Mouse (Mus musculus) MEL (cell line): Measurements from ENCODE around the gene Ciart. TPM values are rescaled to one million over a fixed set of nuclear protein-coding genes. Genes with fewer than 3 reads are reported as not detected.
A peak's percentile ranks its signal among the peaks of the same experiment; 100 is the strongest.
"Not testable (repeated sequence)": the region's sequence is repeated elsewhere in the genome, so short reads cannot be mapped to it uniquely, and the experiment has no call there.

Source experiments
- DNase-seq: peaks from one replicate; pipeline ENCODE4 v3.0.0; 2011; ENCODE audit warnings: low read depth, low spot score
- H3K27ac ChIP-seq: 2 replicates; pipeline ENCODE4 v1.5.1; 2012; ENCODE audit warnings: low read depth, mild to moderate bottlenecking, control low read depth, low read length, moderate library complexity; ENCODE audit not compliant: control insufficient read depth
- H3K27me3 ChIP-seq, 2 experiments: fragments of 150-350 bp in 1 of 2; sonication (generic) in 1 of 2; 2 replicates each; pipeline ENCODE4 v1.6.1; 2012; ENCODE audit warnings: low read length in 2 of 2, mild to moderate bottlenecking in 2 of 2, improper control_type of control experiment in 1 of 2, moderate library complexity in 1 of 2; ENCODE audit not compliant: insufficient read depth in 2 of 2, control insufficient read depth in 1 of 2
- H3K36me3 ChIP-seq, 2 experiments: 2 replicates each; pipeline ENCODE4 v1.6.1; 2012 to 2014; ENCODE audit warnings: low read length in 2 of 2, improper control_type of control experiment in 1 of 2, inconsistent platforms in 1 of 2, mild to moderate bottlenecking in 1 of 2; ENCODE audit not compliant: insufficient read depth in 2 of 2, control insufficient read depth in 1 of 2
- H3K4me1 ChIP-seq, 2 experiments: fragments of 150-350 bp in 1 of 2; sonication (generic) in 1 of 2; 2 replicates each; pipeline ENCODE4 v1.6.1; 2012; ENCODE audit warnings: low read length in 2 of 2, improper control_type of control experiment in 1 of 2, mild to moderate bottlenecking in 1 of 2; ENCODE audit not compliant: insufficient read depth in 2 of 2, control insufficient read depth in 1 of 2
- H3K4me3 ChIP-seq, 2 experiments: fragments of 150-350 bp in 1 of 2; sonication (generic) in 1 of 2; 2 replicates each; pipeline ENCODE4 v1.5.1; 2012; ENCODE audit warnings: low read depth in 2 of 2, low read length in 2 of 2, mild to moderate bottlenecking in 2 of 2, moderate library complexity in 2 of 2, control low read depth in 1 of 2, improper control_type of control experiment in 1 of 2; ENCODE audit not compliant: control insufficient read depth in 1 of 2, insufficient read depth in 1 of 2
- H3K79me2 ChIP-seq: 2 replicates; pipeline ENCODE4 v1.6.1; 2012; ENCODE audit warnings: mild to moderate bottlenecking, low read length, moderate library complexity; ENCODE audit not compliant: control insufficient read depth, poor library complexity, insufficient read depth
- H3K9ac ChIP-seq: 2 replicates; pipeline ENCODE4 v1.6.1; 2012; ENCODE audit warnings: low read depth, mild to moderate bottlenecking, control low read depth, low read length, moderate library complexity; ENCODE audit not compliant: control insufficient read depth, poor library complexity, severe bottlenecking
- H3K9me3 ChIP-seq: fragments of 150-350 bp; sonication (generic); replicated peaks from 2 replicates; pipeline ENCODE4 v1.6.1; 2012; ENCODE audit warnings: mild to moderate bottlenecking, low read length, improper control_type of control experiment, moderate library complexity; ENCODE audit not compliant: insufficient read depth
- BHLHE40 ChIP-seq: IDR thresholded peaks from 2 replicates; pipeline ENCODE4 v1.6.1; 2012; ENCODE audit warnings: low read depth, mild to moderate bottlenecking, inconsistent platforms, low read length, improper control_type of control experiment, borderline replicate concordance
- CHD1 ChIP-seq: IDR thresholded peaks from 2 replicates; pipeline ENCODE4 v1.6.1; 2012; ENCODE audit warnings: low read depth, mild to moderate bottlenecking, inconsistent platforms, low read length, improper control_type of control experiment
- ELF1 ChIP-seq: IDR thresholded peaks from 2 replicates; pipeline ENCODE4 v1.6.1; 2014; ENCODE audit warnings: low read depth, mild to moderate bottlenecking, inconsistent platforms, low read length, improper control_type of control experiment, moderate library complexity
- EP300 ChIP-seq, 2 experiments: IDR thresholded peaks; 2 replicates each; pipeline ENCODE4 v1.6.1; 2011; ENCODE audit warnings: improper control_type of control experiment in 2 of 2, low read length in 2 of 2, low read depth in 1 of 2, mild to moderate bottlenecking in 1 of 2
- ETS1 ChIP-seq: IDR thresholded peaks from 2 replicates; pipeline ENCODE4 v1.6.1; 2012; ENCODE audit warnings: low read depth, mild to moderate bottlenecking, inconsistent platforms, low read length, improper control_type of control experiment, moderate library complexity
- GATA1 ChIP-seq: IDR thresholded peaks from 2 replicates; pipeline ENCODE4 v1.6.1; 2011; ENCODE audit warnings: low read depth, low read length, improper control_type of control experiment
- HCFC1 ChIP-seq: IDR thresholded peaks from 2 replicates; pipeline ENCODE4 v1.6.1; 2012; ENCODE audit warnings: low read depth, mild to moderate bottlenecking, inconsistent platforms, low read length, improper control_type of control experiment, moderate library complexity
- JUND ChIP-seq: IDR thresholded peaks from 2 replicates; pipeline ENCODE4 v1.6.1; 2011; ENCODE audit warnings: low read depth, mild to moderate bottlenecking, improper control_type of control experiment, low read length
- MAFK ChIP-seq: IDR thresholded peaks from 2 replicates; pipeline ENCODE4 v1.6.1; 2011; ENCODE audit warnings: low read depth, mild to moderate bottlenecking, low read length, improper control_type of control experiment, borderline replicate concordance
- MAZ ChIP-seq: IDR thresholded peaks from 2 replicates; pipeline ENCODE4 v1.6.1; 2012; ENCODE audit warnings: low read depth, mild to moderate bottlenecking, inconsistent platforms, low read length, improper control_type of control experiment
- MEF2A ChIP-seq: IDR thresholded peaks from 2 replicates; pipeline ENCODE4 v1.6.1; 2014; ENCODE audit warnings: low read depth, mild to moderate bottlenecking, inconsistent platforms, low read length, improper control_type of control experiment; ENCODE audit not compliant: poor library complexity, insufficient replicate concordance, severe bottlenecking; ENCODE audit errors: extremely low read depth
- MXI1 ChIP-seq: IDR thresholded peaks from 2 replicates; pipeline ENCODE4 v1.6.1; 2011; ENCODE audit warnings: mild to moderate bottlenecking, low read depth, low read length, improper control_type of control experiment
- MYB ChIP-seq: IDR thresholded peaks from 2 replicates; pipeline ENCODE4 v1.6.1; 2011; ENCODE audit warnings: mild to moderate bottlenecking, low read depth, low read length, improper control_type of control experiment
- MYC ChIP-seq: IDR thresholded peaks from 2 replicates; pipeline ENCODE4 v1.6.1; 2011; ENCODE audit warnings: low read depth, mild to moderate bottlenecking, low read length, improper control_type of control experiment, moderate library complexity
- POLR2AphosphoS5 ChIP-seq: IDR thresholded peaks from 2 replicates; pipeline ENCODE4 v1.6.1; 2012; ENCODE audit warnings: low read depth, borderline replicate concordance, mild to moderate bottlenecking, inconsistent platforms, low read length, moderate library complexity, mixed read lengths
- RAD21 ChIP-seq: IDR thresholded peaks from 2 replicates; pipeline ENCODE4 v1.6.1; 2011; ENCODE audit warnings: mild to moderate bottlenecking, low read depth, low read length, improper control_type of control experiment
- SIN3A ChIP-seq: IDR thresholded peaks from 2 replicates; pipeline ENCODE4 v1.6.1; 2012; ENCODE audit warnings: low read length, improper control_type of control experiment, inconsistent platforms
- SMC3 ChIP-seq: IDR thresholded peaks from 2 replicates; pipeline ENCODE4 v1.6.1; 2011; ENCODE audit warnings: low read depth, low read length, improper control_type of control experiment
- TAL1 ChIP-seq: IDR thresholded peaks from 2 replicates; pipeline ENCODE4 v1.6.1; 2012; ENCODE audit warnings: mild to moderate bottlenecking, inconsistent platforms, low read length, moderate library complexity, mixed read lengths
- TBP ChIP-seq: IDR thresholded peaks from 2 replicates; pipeline ENCODE4 v1.8.0; 2011; ENCODE audit warnings: low read depth, low read length, improper control_type of control experiment
- TCF12 ChIP-seq: IDR thresholded peaks from 2 replicates; pipeline ENCODE4 v1.6.1; 2014; ENCODE audit warnings: low read depth, mild to moderate bottlenecking, inconsistent platforms, low read length, improper control_type of control experiment, moderate library complexity
- UBTF ChIP-seq: IDR thresholded peaks from 2 replicates; pipeline ENCODE4 v1.6.1; 2012; ENCODE audit warnings: low read depth, mild to moderate bottlenecking, inconsistent platforms, low read length, improper control_type of control experiment, moderate library complexity, borderline replicate concordance; ENCODE audit not compliant: insufficient read depth
- USF1 ChIP-seq: IDR thresholded peaks from 2 replicates; pipeline ENCODE4 v1.6.1; 2014; ENCODE audit warnings: low read depth, mild to moderate bottlenecking, inconsistent platforms, low read length, improper control_type of control experiment, moderate library complexity
- ZC3H11A ChIP-seq: IDR thresholded peaks from 2 replicates; pipeline ENCODE4 v1.6.1; 2012; ENCODE audit warnings: low read depth, mild to moderate bottlenecking, inconsistent platforms, low read length, improper control_type of control experiment
- ZNF384 ChIP-seq: IDR thresholded peaks from 2 replicates; pipeline ENCODE4 v1.6.1; 2012; ENCODE audit warnings: low read depth, mild to moderate bottlenecking, inconsistent platforms, low read length, improper control_type of control experiment
- polyA plus RNA-seq, 2 experiments: library from polyadenylated mRNA; stranded (reverse) in 1 of 2; unstranded in 1 of 2; fragments of >175 nt in 1 of 2; fragments of >200 nt in 1 of 2; gene quantifications; 2 replicates each; pipeline versions ENCODE4 v1.2.1 to v1.2.4; 2012; ENCODE audit warnings: low replicate concordance in 2 of 2, low read depth in 1 of 2; ENCODE audit not compliant: insufficient read length in 2 of 2, insufficient read depth in 1 of 2, missing spikeins in 1 of 2
- total RNA-seq: library from RNA; depleted of rRNA; stranded (reverse); fragments of 300-350 nt; gene quantifications from 2 replicates; pipeline ENCODE4 v1.2.3, GENCODE M21; 2012

Ciart gene
- total and polyA plus RNA-seq, 3 experiments, result 4.9 to 23.8 TPM; not detected in 1

GRCm38 (mm10) chr3:95920532-95920931, 38.5 kb upstream of the Ciart start:
- H3K27me3 ChIP-seq, H3K9me3 ChIP-seq, H3K79me2 ChIP-seq, H3K27ac ChIP-seq, H3K9ac ChIP-seq, H3K4me3 ChIP-seq: not testable (repeated sequence)
- H3K36me3 ChIP-seq, result peaks cover 0 to 19% of the 10 kb centered on the region in 2 experiments; a peak in 2 of 4 replicates
- 0 out of 2 replicates have a peak, but pooled peaks have one; percentile 19 for TF ChIP-seq GATA1
- TF ChIP-seq, all 39 proteins: peak for 1; not testable (repeated sequence) for 38
- peaks cover 10 to 15% of the 10 kb centered on the region in 2 experiments for H3K4me1 ChIP-seq
- DNase-seq, result not testable (repeated sequence)

GRCm38 (mm10) chr3:95916760-95917159, 34.7 kb upstream of the Ciart start:
- 0 out of 4 replicates have a peak, but pooled peaks cover 0 to 2% of the 10 kb centered on the region in 2 experiments for H3K36me3 ChIP-seq
- H3K79me2 ChIP-seq, result no peaks in the 10 kb centered on the region
- H3K4me3 ChIP-seq, result no peak overlapping the region
- DNase-seq, result no peak
- no peaks in the 10 kb centered on the region for H3K9me3 ChIP-seq
- TF ChIP-seq JUND, result no peak
- no peak for TF ChIP-seq ZC3H11A
- TF ChIP-seq CHD1, result no peak
- no peak for TF ChIP-seq UBTF
- no peak for TF ChIP-seq MYB
- no peak for TF ChIP-seq SIN3A
- TF ChIP-seq MYC, result no peak
- no peak for TF ChIP-seq USF1
- no peak for TF ChIP-seq MEF2A
- TF ChIP-seq TBP, result no peak
- H3K9ac ChIP-seq, result no peak overlapping the region
- H3K27me3 ChIP-seq, result no peaks in the 10 kb centered on the region; a peak in 1 of 4 replicates
- H3K4me1 ChIP-seq, result peaks cover 6 to 7% of the 10 kb centered on the region in 2 experiments; a peak in 3 of 4 replicates
- no peak overlapping the region for H3K27ac ChIP-seq

GRCm38 (mm10) chr3:95914706-95915105, 32.7 kb upstream of the Ciart start:
- Histone ChIP-seq H3K36me3 (0 out of 4 replicates have a peak, but pooled peaks cover 0 to 2% of the 10 kb centered on the region in 2 experiments), H3K9ac (no peak overlapping the region), H3K4me1 (peaks cover 6 to 7% of the 10 kb centered on the region in 2 experiments; a peak in 3 of 4 replicates), H3K79me2 (no peaks in the 10 kb centered on the region), H3K27me3 (peaks cover 0 to under 1% of the 10 kb centered on the region in 2 experiments; a peak in 1 of 4 replicates), H3K27ac (no peak overlapping the region), H3K4me3 (no peak overlapping the region), H3K9me3 (no peaks in the 10 kb centered on the region)
- peak; percentile 64 for DNase-seq
- no peak for TF ChIP-seq SMC3
- TF ChIP-seq EP300 (IDR thresholded peaks at IDR 0.05; ENCODE audit: low read depth in 1 of 2, low read length in 2 of 2), result peak; percentile 51 to 79
- TF ChIP-seq TBP, result no peak
- TF ChIP-seq ZNF384, result no peak
- peak; percentile 95 for TF ChIP-seq GATA1
- no peak for TF ChIP-seq MAZ
- TF ChIP-seq MYB, result no peak
- peak; percentile 53 for TF ChIP-seq TAL1
- TF ChIP-seq POLR2AphosphoS5, result no peak
- TF ChIP-seq ELF1, result no peak
- no peak for TF ChIP-seq RAD21
- 0 out of 2 replicates have a peak, but pooled peaks have one; percentile 24 for TF ChIP-seq SIN3A
- no peak for TF ChIP-seq BHLHE40
- no peak for TF ChIP-seq MEF2A
- no peak; the same call in 1 of the 2 replicates for TF ChIP-seq MXI1
- peak; percentile 63 for TF ChIP-seq TCF12
- no peak for TF ChIP-seq HCFC1
- no peak for TF ChIP-seq MAFK
- no peak for TF ChIP-seq ETS1
- TF ChIP-seq USF1, result no peak
